Mouse (Mus musculus): ENCODE measurements around the gene Dnmt3b.

The Dnmt3b gene

DNA sequence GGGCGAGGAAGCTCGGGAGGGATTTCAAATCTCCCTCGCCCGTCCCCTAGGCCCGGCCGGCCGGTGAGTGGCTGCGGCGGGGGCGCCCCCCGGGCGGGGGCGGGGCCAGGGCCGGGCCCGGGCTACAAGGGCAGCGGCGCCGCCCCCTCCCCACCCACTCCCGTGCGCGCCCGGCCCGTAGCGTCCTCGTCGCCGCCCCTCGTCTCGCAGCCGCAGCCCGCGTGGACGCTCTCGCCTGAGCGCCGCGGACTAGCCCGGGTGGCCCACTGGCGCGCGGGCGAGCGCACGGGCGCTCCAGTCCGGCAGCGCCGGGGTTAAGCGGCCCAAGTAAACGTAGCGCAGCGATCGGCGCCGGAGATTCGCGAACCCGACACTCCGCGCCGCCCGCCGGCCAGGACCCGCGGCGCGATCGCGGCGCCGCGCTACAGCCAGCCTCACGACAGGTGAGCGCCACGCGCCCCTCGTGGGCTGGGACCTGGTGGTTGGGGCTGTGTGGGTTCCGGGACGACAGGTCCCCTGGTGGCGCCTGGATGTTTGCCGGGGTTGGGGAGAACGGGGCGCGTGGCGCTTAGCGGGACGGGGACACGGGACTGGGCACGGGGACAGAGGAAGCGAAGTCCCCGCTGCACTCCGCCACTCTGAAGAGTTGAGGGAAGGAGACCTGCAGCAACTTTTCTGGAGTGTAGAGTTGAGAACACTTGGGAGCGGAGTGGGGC lies at the start of gene Dnmt3b:
TSS of gene Dnmt3b (plus strand) at position 153 of the 716 bp plus-strand sequence.
- peak in 1 of 2 experiments; percentile 11 for DNase-seq (ENCODE audit: low read depth in 1 of 2, low spot score in 2 of 2)

DNA sequence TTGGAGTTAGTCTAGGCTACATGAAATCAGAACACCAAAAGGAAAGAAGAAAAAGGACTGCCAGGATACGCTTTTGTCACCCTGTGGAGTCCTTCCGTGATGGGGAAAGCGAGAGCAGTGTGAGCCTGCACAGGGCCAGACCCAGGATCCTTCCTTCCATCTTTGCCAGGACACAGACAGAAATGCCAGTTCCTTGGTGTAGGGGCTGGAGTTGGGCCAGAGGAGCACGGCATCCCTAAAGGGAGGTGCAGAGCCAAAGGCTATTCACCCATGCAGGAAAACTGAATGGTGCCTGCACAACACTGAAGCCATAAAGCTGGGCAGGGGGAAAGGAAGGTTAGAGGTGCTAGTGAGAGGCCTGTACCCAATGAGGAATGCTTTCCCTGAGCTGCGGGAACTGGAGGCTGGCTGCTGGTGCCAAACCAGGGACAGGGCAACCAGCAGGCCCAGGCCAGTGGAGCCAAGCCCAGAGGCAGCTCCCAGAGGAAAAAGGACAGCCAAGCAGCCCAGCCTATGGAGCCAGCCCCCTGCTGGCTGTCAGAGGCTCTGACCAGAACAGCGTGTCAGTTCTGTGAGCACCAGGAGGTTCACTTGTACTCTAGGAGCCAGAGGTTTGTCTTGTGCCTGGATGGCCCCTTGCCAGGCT lies 49.1 kb upstream of the Dnmt3b start:
- no peak for DNase-seq (ENCODE audit: low read depth in 1 of 2, low spot score in 2 of 2)

GRCm38 (mm10) chr2:153600667-153601648 lies 48.3 kb upstream of the Dnmt3b start:
- DNase-seq (ENCODE audit: low read depth in 1 of 2, low spot score in 2 of 2) = no peak

GRCm38 (mm10) chr2:153603724-153604123 lies 45.5 kb upstream of the Dnmt3b start:
- DNase-seq (ENCODE audit: low read depth in 1 of 2, low spot score in 2 of 2) = no peak

- DNase-seq (ENCODE audit: low read depth in 1 of 2, low spot score in 2 of 2) = no peak
These were observed 42.8 kb upstream of the Dnmt3b start for GRCm38 (mm10) chr2:153606421-153606820.

DNA sequence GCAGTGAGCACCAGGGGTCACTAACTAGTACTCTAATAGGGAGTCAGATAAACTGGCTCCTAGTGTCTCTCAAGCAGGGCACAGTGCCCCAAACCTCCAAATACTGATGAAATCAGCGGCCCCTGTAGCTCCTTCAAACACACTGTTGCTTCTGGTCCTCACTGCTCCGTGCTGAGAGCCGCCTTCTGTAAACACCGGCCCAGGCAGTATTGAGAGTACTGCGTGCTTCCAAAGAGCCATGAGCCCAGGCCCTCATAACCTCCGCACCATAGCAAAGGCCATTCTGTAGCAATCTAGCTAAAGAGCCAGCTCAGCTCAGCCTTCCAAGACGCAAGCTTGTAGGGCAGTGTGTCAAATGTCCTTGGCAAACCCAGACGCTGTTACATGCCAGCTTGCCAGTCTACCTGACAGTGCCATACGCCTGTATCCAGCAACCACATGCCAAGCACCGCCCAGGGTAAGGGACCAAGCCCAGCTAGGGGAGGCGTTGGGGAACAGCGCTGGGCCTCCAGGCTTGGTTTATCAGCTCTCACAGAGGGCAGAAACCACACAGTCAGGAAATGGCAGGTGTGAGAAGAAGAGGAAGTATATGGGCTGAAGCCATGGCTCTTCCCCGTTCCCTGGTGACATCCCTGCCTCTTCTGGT lies 41.3 kb upstream of the Dnmt3b start:
- DNase-seq (ENCODE audit: low read depth in 1 of 2, low spot score in 2 of 2) = no peak

- DNase-seq (ENCODE audit: low read depth in 1 of 2, low spot score in 2 of 2) = no peak
These were observed 40.2 kb upstream of the Dnmt3b start for GRCm38 (mm10) chr2:153609058-153609457.

DNA sequence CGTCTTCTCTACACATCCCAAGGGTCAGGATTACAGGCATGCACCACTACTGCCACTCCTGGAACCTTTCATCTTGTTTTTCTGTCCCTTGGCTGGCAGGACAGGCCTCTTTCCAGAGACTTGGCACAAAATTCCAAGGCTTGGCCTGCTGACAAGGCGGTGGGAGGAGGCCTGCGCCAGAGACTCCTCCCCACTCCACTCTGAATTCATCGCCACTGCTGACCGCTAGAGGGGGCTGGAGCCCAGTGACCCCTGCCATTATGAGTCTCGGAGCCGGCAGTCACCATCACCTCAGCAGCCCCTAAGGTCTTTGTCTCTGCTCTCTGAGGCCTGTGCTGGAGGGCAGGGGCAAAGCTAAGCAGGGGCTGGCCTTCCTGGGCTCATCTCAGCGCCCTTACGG lies 39.7 kb upstream of the Dnmt3b start:
- peak in 1 of 2 experiments; percentile 49 for DNase-seq (ENCODE audit: low read depth in 1 of 2, low spot score in 2 of 2)

DNA sequence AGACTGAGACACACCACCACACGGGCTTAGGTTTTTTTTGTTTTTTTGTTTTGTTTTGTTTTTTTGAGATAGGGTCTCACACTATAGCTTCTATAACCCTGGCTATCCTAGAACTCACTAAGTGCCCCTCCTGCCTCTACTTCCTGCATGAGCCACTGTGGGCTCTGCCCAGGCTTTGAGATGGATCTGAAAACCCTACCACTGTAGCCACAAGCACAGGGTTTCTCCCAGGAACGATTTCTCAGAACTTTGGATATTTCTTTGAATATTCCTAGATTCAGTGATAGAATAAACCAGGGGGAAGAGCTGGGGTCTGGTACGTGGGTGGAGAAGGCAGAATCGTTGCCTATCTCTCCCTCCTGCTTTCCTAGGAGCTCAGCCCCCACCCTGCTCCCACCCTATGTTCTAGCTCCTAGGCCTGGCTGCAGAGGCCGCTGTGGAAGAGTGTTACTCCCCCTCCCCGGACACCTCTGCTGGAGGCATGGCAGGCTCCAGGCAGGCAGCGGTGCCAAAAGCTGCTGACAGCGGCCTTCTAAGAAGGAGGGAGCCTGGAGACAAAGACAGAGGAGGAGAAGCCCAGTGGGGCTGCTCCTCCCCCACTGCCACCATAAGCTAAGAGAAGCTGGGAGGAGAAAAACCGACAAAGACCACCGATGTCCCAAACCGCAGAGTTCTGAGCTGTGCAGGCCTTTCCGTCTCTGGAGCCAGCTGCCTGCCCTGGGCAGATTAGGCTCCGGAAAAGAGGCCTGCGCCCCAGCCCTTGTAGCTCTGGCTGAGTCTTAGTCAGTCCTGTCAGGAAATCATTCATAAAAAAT lies 38.6 kb upstream of the Dnmt3b start:
- no peak for DNase-seq (ENCODE audit: low read depth in 1 of 2, low spot score in 2 of 2)

DNA sequence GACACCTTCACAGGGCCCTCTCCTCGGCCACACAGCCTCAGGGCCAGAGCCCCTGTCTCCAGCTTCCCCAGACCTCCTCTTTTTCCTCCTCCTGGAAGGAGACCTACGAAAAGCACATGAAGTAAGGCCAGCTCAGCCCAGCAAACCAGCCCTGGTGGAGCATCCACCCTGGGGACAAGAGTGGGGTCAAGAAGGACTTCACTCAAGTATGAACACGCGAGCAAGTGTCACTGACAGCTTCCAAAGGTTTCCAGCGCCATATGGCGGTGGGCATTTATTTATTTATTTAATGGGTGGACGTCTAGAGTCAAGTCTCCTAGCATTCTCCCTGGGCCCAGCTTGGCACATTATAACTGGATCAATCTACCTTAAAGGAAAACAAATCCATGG lies 38.0 kb upstream of the Dnmt3b start:
- no peak for DNase-seq (ENCODE audit: low read depth in 1 of 2, low spot score in 2 of 2)

DNA sequence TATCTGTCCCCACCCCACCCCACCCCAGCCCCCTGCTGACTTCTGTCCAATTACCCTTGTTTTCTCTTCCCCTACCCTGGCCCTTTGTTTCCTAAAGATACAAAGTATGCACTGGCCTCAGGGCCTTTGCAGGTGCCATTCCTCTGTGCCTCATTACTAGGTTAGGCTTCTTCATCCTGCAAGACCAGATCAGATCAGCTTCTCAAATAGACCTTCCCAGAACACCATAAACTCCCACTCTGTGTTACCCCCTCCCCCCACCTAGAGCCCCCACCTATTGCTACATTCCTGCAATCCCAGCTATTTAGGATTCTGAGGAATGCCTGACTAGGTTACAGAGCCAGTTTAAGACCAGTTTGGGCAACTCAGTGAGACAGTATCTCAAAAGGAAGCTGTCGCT lies 37.5 kb upstream of the Dnmt3b start:
- no peak for DNase-seq (ENCODE audit: low read depth in 1 of 2, low spot score in 2 of 2)

DNA sequence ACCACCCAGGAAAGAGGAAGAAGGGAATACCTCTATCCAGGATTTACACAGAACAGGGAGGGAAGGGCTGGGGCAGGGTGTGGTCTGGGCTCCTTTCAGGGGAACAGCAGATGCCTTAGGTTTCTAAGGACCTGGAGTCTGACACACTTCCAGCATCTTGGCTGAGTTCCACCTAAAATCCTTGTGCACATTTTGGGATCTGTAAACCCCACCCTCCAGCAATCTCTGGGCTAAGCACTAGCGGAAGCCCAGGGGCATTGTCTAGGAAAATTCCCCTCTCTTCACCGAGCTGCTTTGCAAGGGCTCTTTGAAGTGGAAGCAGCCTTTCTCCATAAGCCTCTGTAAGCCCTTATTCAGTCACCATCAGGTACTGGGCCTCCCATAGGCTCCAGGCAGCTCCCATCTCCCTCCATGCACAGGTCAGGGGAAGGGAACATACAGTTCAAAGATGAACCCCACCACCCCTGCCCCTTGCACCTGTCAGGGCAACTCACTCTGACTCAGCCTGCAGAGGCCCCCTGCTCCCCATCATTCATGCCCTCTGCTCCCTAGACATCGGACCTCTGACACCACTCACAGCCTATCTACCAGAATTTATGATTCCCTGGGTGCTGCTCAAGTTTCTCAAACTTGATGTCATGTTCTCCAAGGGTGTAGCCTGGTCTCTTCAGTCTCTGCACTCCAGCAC lies 36.5 kb upstream of the Dnmt3b start:
- no peak for DNase-seq (ENCODE audit: low read depth in 1 of 2, low spot score in 2 of 2)

GRCm38 (mm10) chr2:153616893-153617292 lies 32.4 kb upstream of the Dnmt3b start:
- DNase-seq (ENCODE audit: low read depth in 1 of 2, low spot score in 2 of 2) = no peak

DNA sequence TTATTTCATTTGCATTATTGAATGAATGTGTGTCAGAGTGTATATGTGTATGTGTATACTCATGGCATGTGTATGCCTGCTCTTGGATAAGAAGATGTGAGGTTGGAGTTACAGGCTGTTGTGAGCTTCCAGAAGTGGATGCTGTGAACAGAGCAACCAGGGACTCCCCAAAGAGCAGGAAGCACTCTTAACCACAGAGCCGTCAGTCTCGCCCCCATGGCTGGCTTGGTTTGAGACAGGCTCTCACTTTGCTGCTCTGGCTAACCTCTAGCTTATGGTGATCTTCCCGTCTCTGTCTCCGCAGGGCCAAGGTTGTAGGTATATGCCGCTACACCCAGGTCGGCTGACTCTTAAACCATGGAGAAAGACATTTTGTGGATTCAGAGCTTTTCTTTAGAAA lies 30.8 kb upstream of the Dnmt3b start:
- no peak for DNase-seq (ENCODE audit: low read depth in 1 of 2, low spot score in 2 of 2)

DNA sequence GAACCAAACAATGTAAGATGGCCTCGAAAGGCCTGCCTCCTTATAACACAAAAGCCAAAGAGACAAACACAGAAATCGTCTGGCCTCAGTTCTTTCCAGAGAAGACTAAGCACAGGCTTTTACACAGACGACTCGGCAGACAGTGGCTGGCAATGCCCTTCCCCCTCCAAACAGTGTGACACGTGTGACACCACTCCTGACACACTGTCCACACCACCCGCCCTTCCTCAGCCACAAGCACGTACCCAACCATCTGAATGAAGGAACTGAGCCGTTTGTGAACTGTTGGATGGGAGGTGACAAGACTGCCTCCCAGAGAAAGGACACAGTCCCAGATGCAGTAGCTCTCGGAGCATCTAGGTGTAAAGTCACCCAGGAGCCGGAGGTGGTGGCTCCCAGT lies 30.4 kb upstream of the Dnmt3b start:
- no peak for DNase-seq (ENCODE audit: low read depth in 1 of 2, low spot score in 2 of 2)

DNA sequence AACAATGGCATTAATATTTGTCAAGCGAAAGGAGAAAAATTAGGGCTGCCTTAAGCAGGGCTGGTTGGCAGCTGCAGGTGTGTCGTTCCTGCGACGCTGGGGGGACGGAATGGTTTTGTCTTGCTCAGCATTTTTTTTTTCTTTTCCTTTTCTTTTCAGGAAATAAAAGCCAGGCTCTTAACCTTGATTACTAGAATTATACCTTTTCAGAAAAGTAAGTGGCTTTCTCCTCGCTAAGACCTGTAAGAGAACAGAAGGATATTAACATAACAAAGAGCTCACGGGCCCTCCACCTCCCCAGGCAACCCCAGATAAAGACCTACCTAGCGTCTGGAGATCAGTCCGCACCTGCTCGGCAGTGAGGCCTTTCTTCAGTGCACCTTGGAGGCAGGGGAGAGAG lies 26.8 kb upstream of the Dnmt3b start:
- no peak for DNase-seq (ENCODE audit: low read depth in 1 of 2, low spot score in 2 of 2)

- no peak for DNase-seq (ENCODE audit: low read depth in 1 of 2, low spot score in 2 of 2)
These were observed 18.3 kb upstream of the Dnmt3b start for GRCm38 (mm10) chr2:153630950-153631349.

GRCm38 (mm10) chr2:153631976-153632870 lies 17.0 kb upstream of the Dnmt3b start, which contains the start of gene Commd7:
TSS of gene Commd7 (minus strand) at chr2:153632781.
- DNase-seq (ENCODE audit: low read depth in 1 of 2, low spot score in 2 of 2) = peak; percentile 52 to 80

DNA sequence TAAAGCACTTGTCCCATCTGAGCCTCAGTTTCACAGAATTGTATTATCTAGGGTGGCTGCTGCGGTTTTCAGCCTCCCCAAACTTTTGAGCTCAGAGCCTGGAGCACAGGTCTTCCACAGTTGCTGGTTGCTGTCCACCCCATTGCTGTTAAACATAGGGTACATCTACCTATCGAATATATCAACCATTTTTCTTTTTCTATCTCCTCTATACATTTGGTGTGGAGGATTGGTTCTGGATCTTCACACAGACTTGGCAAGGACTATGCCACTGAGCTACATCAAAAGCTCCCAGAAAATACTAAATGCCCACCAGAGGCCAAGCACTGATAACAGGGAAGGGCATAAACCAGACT lies 16.4 kb upstream of the Dnmt3b start:
- no peak for DNase-seq (ENCODE audit: low read depth in 1 of 2, low spot score in 2 of 2)
